Mouse (Mus musculus) adrenal gland, adult 10 weeks (tissue): ENCODE results near the gene Yars2. TPM values are rescaled to one million over a fixed set of nuclear protein-coding genes. Genes with fewer than 3 reads are reported as not detected.

Experiments
- polyA plus RNA-seq: library from polyadenylated mRNA; stranded (reverse); fragments of 350-450 nt; fragmentation: Illumina TruSeq; extraction: RNeasy Lipid Tissue Mini Kit (QIAGEN cat#74804); gene quantifications from one replicate; pipeline ENCODE4 v1.2.3, GENCODE M21; 2014; ENCODE audit warnings: low read depth, low replicate concordance

Yars2 gene
- polyA plus RNA-seq: 49.9 TPM

GRCm38 (mm10) chr16:16302369-16303137 lies at the start of gene Yars2:
Gene Yars2, plus strand, starts transcription at chr16:16302965.

GRCm38 (mm10) chr16:16358481-16359100 lies 55.8 kb downstream of the Yars2 start, which contains the start of gene Dnm1l:
Gene Dnm1l, minus strand, starts transcription at chr16:16358959.

Other genes with a start within 250 kb of the Yars2 start
- gene Pkp2, start 89.6 kb upstream of the Yars2 start, polyA plus RNA-seq: 3.0 TPM
- gene Dnm1l, start 56.0 kb downstream of the Yars2 start, polyA plus RNA-seq: 304 TPM